Mouse (Mus musculus): Measurements from ENCODE around the gene Sap30bp. TPM values are rescaled to one million over a fixed set of nuclear protein-coding genes. Genes with fewer than 3 reads are reported as not detected.

Gene Sap30bp
- 46.3 TPM for polyA plus RNA-seq (2021)

- no peak for TF ChIP-seq CTCF (IDR thresholded peaks at IDR 0.05)
Observed at GRCm38 (mm10) chr11:115933108-115933746, at the start of gene Sap30bp, which contains the start of gene Recql5. TSS of gene Sap30bp (plus strand) at chr11:115933282. TSS of gene Recql5 (minus strand) at chr11:115933477.

GRCm38 (mm10) chr11:115884361-115884760 lies 48.7 kb upstream of the Sap30bp start:
- in situ Hi-C loops (cut with MboI; ENCODE audit: low pct_unique_long_range_greater_than_20kb) = no loop called here
- no peak for DNase-seq (ENCODE audit: low read depth, low spot score)
- ATAC-seq = no peak
- TF ChIP-seq CTCF (IDR thresholded peaks at IDR 0.05) = no peak
- no peaks in the 10 kb centered on the region for H3K27me3 ChIP-seq
- ChIA-PET CTCF (no interaction called here), POLR2A (no interaction called here)

More at GRCm38 (mm10) chr11:115933108-115933746, at the start of gene Sap30bp, which contains the start of gene Recql5:
- DNase-seq (ENCODE audit: low read depth, low spot score) (peak; percentile 96), ATAC-seq (peak; percentile 80)
- CTCF ChIA-PET = interaction anchor here (1.2 to 1.5 kb wide), 3 partner anchors 11 to 73 kb away, joined by 3 to 4 read pairs (median 4); no protein-coding TSS in a partner anchor
- in situ Hi-C loops (cut with MboI; ENCODE audit: low pct_unique_long_range_greater_than_20kb) = loop anchor here (25.0 kb wide), 1 partner anchor 529 kb away; the partner anchor contains the start of gene Qrich2
- H3K27me3 ChIP-seq = no peaks in the 10 kb centered on the region
- POLR2A ChIA-PET = no interaction called here

- in situ Hi-C loops (cut with MboI; ENCODE audit: low pct_unique_long_range_greater_than_20kb) = no loop called here
- no peak for TF ChIP-seq CTCF (IDR thresholded peaks at IDR 0.05)
- CTCF ChIA-PET = no interaction called here
- no peak for DNase-seq (ENCODE audit: low read depth, low spot score)
- POLR2A ChIA-PET = no interaction called here
- ATAC-seq = no peak
- no peaks in the 10 kb centered on the region for H3K27me3 ChIP-seq
Observed at GRCm38 (mm10) chr11:115885281-115885680, 47.8 kb upstream of the Sap30bp start.

GRCm38 (mm10) chr11:115886446-115886845 lies 46.6 kb upstream of the Sap30bp start:
- DNase-seq (ENCODE audit: low read depth, low spot score) (no peak), ATAC-seq (no peak)
- TF ChIP-seq CTCF (IDR thresholded peaks at IDR 0.05) = no peak
- POLR2A ChIA-PET = no interaction called here
- H3K27me3 ChIP-seq = no peaks in the 10 kb centered on the region
- in situ Hi-C loops (cut with MboI; ENCODE audit: low pct_unique_long_range_greater_than_20kb) = no loop called here
- CTCF ChIA-PET = interaction anchor here (0.8 to 3.6 kb wide), 2 partner anchors 12 to 66 kb away, joined by 3 to 19 read pairs; partner anchors contain the start of gene Smim5

GRCm38 (mm10) chr11:115888020-115888419 lies 45.1 kb upstream of the Sap30bp start:
- CTCF ChIA-PET = interaction anchor here (0.9 to 3.6 kb wide), 2 partner anchors 11 to 17 kb away, joined by 3 to 19 read pairs; partner anchors contain the start of gene Smim5
- DNase-seq (ENCODE audit: low read depth, low spot score) (no peak), ATAC-seq (no peak)
- H3K27me3 ChIP-seq = no peaks in the 10 kb centered on the region
- in situ Hi-C loops (cut with MboI; ENCODE audit: low pct_unique_long_range_greater_than_20kb) = no loop called here
- POLR2A ChIA-PET = interaction anchor here (1.2 kb wide), 1 partner anchor 15 kb away, joined by 3 read pairs; no protein-coding TSS in a partner anchor
- TF ChIP-seq CTCF (IDR thresholded peaks at IDR 0.05) = no peak

GRCm38 (mm10) chr11:115889159-115889558 lies 43.9 kb upstream of the Sap30bp start:
- H3K27me3 ChIP-seq = no peaks in the 10 kb centered on the region
- TF ChIP-seq CTCF (IDR thresholded peaks at IDR 0.05) = no peak
- in situ Hi-C loops (cut with MboI; ENCODE audit: low pct_unique_long_range_greater_than_20kb) = no loop called here
- CTCF ChIA-PET = interaction anchor here (3.6 kb wide), 1 partner anchor 10 kb away, joined by 19 read pairs; the partner anchor contains the start of gene Smim5
- POLR2A ChIA-PET = no interaction called here
- ATAC-seq (no peak), DNase-seq (ENCODE audit: low read depth, low spot score) (no peak)

GRCm38 (mm10) chr11:115892213-115892612 lies 40.9 kb upstream of the Sap30bp start:
- DNase-seq (ENCODE audit: low read depth, low spot score) (no peak), ATAC-seq (no peak)
- no peaks in the 10 kb centered on the region for H3K27me3 ChIP-seq
- in situ Hi-C loops (cut with MboI; ENCODE audit: low pct_unique_long_range_greater_than_20kb) = no loop called here
- POLR2A ChIA-PET = no interaction called here
- no peak for TF ChIP-seq CTCF (IDR thresholded peaks at IDR 0.05)
- CTCF ChIA-PET = interaction anchor here (0.6 kb wide), 1 partner anchor 603 kb away, joined by 3 read pairs; no protein-coding TSS in a partner anchor

- ChIA-PET POLR2A (no interaction called here), CTCF (no interaction called here)
- no peak for ATAC-seq
- no peak for DNase-seq (ENCODE audit: low read depth, low spot score)
- in situ Hi-C loops (cut with MboI; ENCODE audit: low pct_unique_long_range_greater_than_20kb) = no loop called here
- TF ChIP-seq CTCF (IDR thresholded peaks at IDR 0.05) = no peak
- H3K27me3 ChIP-seq = no peaks in the 10 kb centered on the region
Observed at GRCm38 (mm10) chr11:115893071-115893470, 40.0 kb upstream of the Sap30bp start.

- H3K27me3 ChIP-seq = no peaks in the 10 kb centered on the region
- CTCF ChIA-PET = interaction anchor here (0.7 to 1.7 kb wide), 3 partner anchors 14 to 20 kb away, joined by 3 read pairs; no protein-coding TSS in a partner anchor
- no peak for TF ChIP-seq CTCF (IDR thresholded peaks at IDR 0.05)
- ATAC-seq = no peak
- DNase-seq (ENCODE audit: low read depth, low spot score) = no peak
- POLR2A ChIA-PET = no interaction called here
- in situ Hi-C loops (cut with MboI; ENCODE audit: low pct_unique_long_range_greater_than_20kb) = no loop called here
Observed at GRCm38 (mm10) chr11:115894755-115895520, 38.1 kb upstream of the Sap30bp start.

GRCm38 (mm10) chr11:115898446-115898845 lies 34.6 kb upstream of the Sap30bp start:
- CTCF ChIA-PET = interaction anchor here (1.2 to 2.7 kb wide), 4 partner anchors 10 to 39 kb away, joined by 4 to 19 read pairs (median 9); no protein-coding TSS in a partner anchor
- in situ Hi-C loops (cut with MboI; ENCODE audit: low pct_unique_long_range_greater_than_20kb) = no loop called here
- no peak for TF ChIP-seq CTCF (IDR thresholded peaks at IDR 0.05)

More at GRCm38 (mm10) chr11:115898446-115898845, 34.6 kb upstream of the Sap30bp start:
- POLR2A ChIA-PET = interaction anchor here (0.6 kb wide), 1 partner anchor 267 kb away, joined by 3 read pairs; no protein-coding TSS in a partner anchor
- DNase-seq (ENCODE audit: low read depth, low spot score) = no peak
- H3K27me3 ChIP-seq = no peaks in the 10 kb centered on the region
- no peak for ATAC-seq
